17 mouse cellular contexts compared by ENCODE assay signal in genomic region chr14:103500941-103501340, GRCm38 (mm10). TPM values are rescaled to one million over a fixed set of nuclear protein-coding genes. Genes with fewer than 3 reads are reported as not detected.
A peak's percentile ranks its signal among the peaks of the same experiment; 100 is the strongest.
DNase-seq lines count a peak whose midpoint lies in the region; ATAC-seq and TF ChIP-seq lines count a peak whose summit lies in the region.
"Had no signal": no experiment of that assay in that cellular context is flagged by ENCODE, and none has a peak within 500 bp of the region (broad histone marks: within the 10 kb centered on the region; RNA-seq: fewer than 3 reads in every experiment).

No protein-coding gene starts in this region.

- no peak for TF ChIP-seq CTCF in stomach, postnatal 0 days (IDR thresholded peaks at IDR 0.05; ENCODE audit: low read depth)

- H3K27me3 ChIP-seq in kidney, embryonic 15.5 days = no peaks in the 10 kb centered on the region
- H3K27me3 ChIP-seq in embryonic facial prominence, embryonic 11.5 days (ENCODE audit: control insufficient read depth, insufficient read depth, low read length) = no peaks in the 10 kb centered on the region
- H3K27me3 ChIP-seq in stomach, postnatal 0 days (ENCODE audit: control insufficient read depth, insufficient read depth, low read length) = no peaks in the 10 kb centered on the region

- no peaks in the 10 kb centered on the region for H3K9me3 ChIP-seq in kidney, embryonic 15.5 days (replicated peaks)
- no peaks in the 10 kb centered on the region for H3K9me3 ChIP-seq in embryonic facial prominence, embryonic 11.5 days (replicated peaks; ENCODE audit: control insufficient read depth, low read length)
- H3K9me3 ChIP-seq in stomach, postnatal 0 days (ENCODE audit: control insufficient read depth, low read length) = no peaks in the 10 kb centered on the region

- peak; percentile 32 for DNase-seq in kidney, postnatal 14 days
- DNase-seq in urinary bladder, postnatal 25 days (ENCODE audit: low spot score) = peak; percentile 17
- DNase-seq in urinary bladder, postnatal 10 days (ENCODE audit: low spot score) = no peak
- peak; percentile 40 for DNase-seq in embryonic facial prominence, embryonic 11.5 days (ENCODE audit: low spot score)
- no peak for DNase-seq in stomach, postnatal 0 days (ENCODE audit: low spot score)
- no peak for DNase-seq in thymus, postnatal 36 days
- no peak for DNase-seq in right cerebral cortex, adult 2 months (ENCODE audit: low spot score in 2 of 2)
- DNase-seq: forebrain, postnatal 0 days; gastrocnemius, postnatal 14 days; heart, postnatal 36 days; right cerebral cortex, postnatal 14 days; thymus, adult 2 months had no signal

- WGBS in kidney, embryonic 15.5 days = 41% methylated on average over 4 of the region's 4 CpGs
- 19% methylated on average over 4 of the region's 4 CpGs for WGBS in embryonic facial prominence, embryonic 11.5 days
- 11% methylated on average over 4 of the region's 4 CpGs for WGBS in stomach, postnatal 0 days

- no peak overlapping the region for H3K4me3 ChIP-seq in kidney, embryonic 15.5 days (replicated peaks)
- H3K4me3 ChIP-seq in embryonic facial prominence, embryonic 11.5 days (ENCODE audit: low read depth, low read length) = no peak overlapping the region
- H3K4me3 ChIP-seq in stomach, postnatal 0 days (ENCODE audit: low read depth, low read length) = no peak overlapping the region
- H3K4me3 ChIP-seq: myocyte had no signal

- peak; percentile 52 for TF ChIP-seq EP300 in stomach, postnatal 0 days (optimal IDR thresholded peaks at IDR 0.05)

- H3K9ac ChIP-seq in kidney, embryonic 15.5 days = no peak overlapping the region
- H3K9ac ChIP-seq in embryonic facial prominence, embryonic 11.5 days (replicated peaks; ENCODE audit: low read length) = no peak overlapping the region
- no peak overlapping the region for H3K9ac ChIP-seq in stomach, postnatal 0 days (ENCODE audit: low read length)
- H3K9ac ChIP-seq: forebrain, postnatal 0 days had no signal

- ATAC-seq in kidney, embryonic 15.5 days (replicated peaks; ENCODE audit: low FRiP score) = no peak
- ATAC-seq in embryonic facial prominence, embryonic 11.5 days (replicated peaks; ENCODE audit: insufficient number of reproducible peaks, low FRiP score, low TSS enrichment, low read depth) = peak; percentile 52
- peak; percentile 54; the same call in 1 of the 2 replicates for ATAC-seq in stomach, postnatal 0 days (ENCODE audit: low FRiP score, low TSS enrichment)
- ATAC-seq: forebrain, postnatal 0 days had no signal

- no peaks in the 10 kb centered on the region for H3K36me3 ChIP-seq in kidney, embryonic 15.5 days
- H3K36me3 ChIP-seq in embryonic facial prominence, embryonic 11.5 days (replicated peaks; ENCODE audit: control insufficient read depth, insufficient read depth, low read depth, low read length) = no peaks in the 10 kb centered on the region
- no peaks in the 10 kb centered on the region for H3K36me3 ChIP-seq in stomach, postnatal 0 days (ENCODE audit: control insufficient read depth, insufficient read depth, low read length)

- no peak overlapping the region for H3K4me2 ChIP-seq in kidney, embryonic 15.5 days
- H3K4me2 ChIP-seq in embryonic facial prominence, embryonic 11.5 days (ENCODE audit: low read depth, low read length) = no peak overlapping the region
- no peak overlapping the region for H3K4me2 ChIP-seq in stomach, postnatal 0 days (replicated peaks; ENCODE audit: low read depth)
- H3K4me2 ChIP-seq: heart, embryonic 11.5 days; liver, embryonic 11.5 days had no signal

- H3K4me1 ChIP-seq in kidney, embryonic 15.5 days = 0 out of 2 replicates have a peak, but pooled peaks cover 4% of the 10 kb centered on the region
- H3K4me1 ChIP-seq in embryonic facial prominence, embryonic 11.5 days (ENCODE audit: control insufficient read depth, insufficient read depth, low read length) = no peaks in the 10 kb centered on the region
- H3K4me1 ChIP-seq in stomach, postnatal 0 days (replicated peaks; ENCODE audit: control insufficient read depth, insufficient read depth) = no peaks in the 10 kb centered on the region

- H3K27ac ChIP-seq in kidney, embryonic 15.5 days = no peak overlapping the region
- H3K27ac ChIP-seq in embryonic facial prominence, embryonic 11.5 days (replicated peaks; ENCODE audit: low read depth, low read length) = no peak overlapping the region
- peak overlapping the region; percentile 45; the same call in 1 of the 2 replicates for H3K27ac ChIP-seq in stomach, postnatal 0 days (replicated peaks)

RNA-seq across cellular contexts. Expression of gene Scel, which starts 12.2 kb away (rescaled TPM):
- polyA plus RNA-seq in kidney, embryonic 15.5 days (2015; fragmentation: Nextera tagmentation; extraction: Ambion mirVana) = 2.7 and 2.8 TPM in 2 replicates
- 0.08 and 0.69 TPM in 2 replicates for polyA plus RNA-seq in embryonic facial prominence, embryonic 11.5 days (2014; fragmentation: Nextera tagmentation; extraction: Ambion mirVana)
- 43.0 and 50.7 TPM in 2 replicates for polyA plus RNA-seq in stomach, postnatal 0 days (2015; fragmentation: Nextera tagmentation; extraction: Ambion mirVana)
- polyA plus RNA-seq: large intestine, adult 2 months; myocyte had no signal

Comparison
In these comparisons a context has a peak if more than half of its experiments do, and no peak if none do; other contexts are left out.
1. DNase-seq: peak in kidney, postnatal 14 days (single experiment), urinary bladder, postnatal 25 days (single experiment) and embryonic facial prominence, embryonic 11.5 days (single experiment); none in urinary bladder, postnatal 10 days (single experiment), stomach, postnatal 0 days (single experiment), thymus, postnatal 36 days (0 of 2) and right cerebral cortex, adult 2 months (0 of 2).
2. RNA of gene Scel, which starts 12.2 kb away (polyA plus RNA-seq): 43.0 to 50.7 TPM in stomach, postnatal 0 days; 2.7 to 2.8 TPM in kidney, embryonic 15.5 days and 0.08 to 0.69 TPM in embryonic facial prominence, embryonic 11.5 days; every median in the first group is over 10 times any median in the second.